Mouse (Mus musculus) lung, postnatal 0 days (tissue): ENCODE measurements around the gene Arhgap5.

Source experiments
- CTCF ChIP-seq: IDR thresholded peaks from 2 replicates; pipeline ENCODE4 v1.5.1; 2016; ENCODE audit warnings: antibody characterized with exemption, mild to moderate bottlenecking
- EP300 ChIP-seq: IDR thresholded peaks from 2 replicates; pipeline ENCODE4 v1.6.1; 2016; ENCODE audit warnings: antibody characterized with exemption, mild to moderate bottlenecking, control low read depth

DNA sequence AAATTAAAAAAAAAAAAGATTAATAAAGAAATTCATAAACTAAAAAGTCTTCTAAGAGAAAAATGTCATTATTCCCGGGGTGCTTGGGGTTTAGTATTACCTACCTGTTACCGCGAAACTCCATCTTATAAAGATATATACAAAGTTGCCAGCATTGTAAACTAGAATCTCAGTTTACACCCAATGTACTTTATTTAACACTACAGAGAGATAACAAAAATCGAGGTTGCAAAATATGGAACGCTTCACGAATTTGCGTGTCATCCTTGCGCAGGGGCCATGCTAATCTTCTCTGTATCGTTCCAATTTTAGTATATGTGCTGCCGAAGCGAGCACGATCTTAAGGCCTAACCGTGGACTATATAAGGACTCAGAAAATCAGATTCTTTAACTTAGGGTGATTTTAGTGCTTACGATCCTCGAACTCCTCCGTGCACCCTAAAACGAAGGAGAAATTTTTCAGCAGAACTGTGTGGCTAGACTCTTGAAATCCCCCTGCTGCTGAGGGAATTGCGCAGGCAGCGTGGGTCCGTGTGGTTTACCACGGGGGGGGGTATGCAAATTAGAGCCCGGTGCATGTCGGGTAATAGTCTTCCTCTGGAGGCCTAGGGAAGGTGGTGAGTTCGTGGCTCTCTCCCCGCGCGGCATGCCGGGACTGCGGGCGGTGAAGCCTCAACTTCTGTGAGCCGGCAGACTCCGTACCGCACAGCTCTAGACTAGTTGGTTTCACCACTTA, 100.7 kb downstream of the Arhgap5 start:
- TF ChIP-seq CTCF: no peak
- TF ChIP-seq EP300: peak; percentile 78
